Mouse (Mus musculus): ENCODE measurements around the gene Degs2. TPM values are rescaled to one million over a fixed set of nuclear protein-coding genes. Genes with fewer than 3 reads are reported as not detected.

Degs2 gene
- polyA plus RNA-seq, 2 experiments = 0.18 TPM; not detected in 1

- no peaks in the 10 kb centered on the region for H3K9me3 ChIP-seq (ENCODE audit: control insufficient read depth, low read length)
- ATAC-seq (ENCODE audit: insufficient read depth) (no peak), DNase-seq (ENCODE audit: low read depth in 3 of 3, low spot score in 3 of 3) (no peak)
- TF ChIP-seq CTCF (IDR thresholded peaks at IDR 0.05; ENCODE audit: low read depth) (no peak), EP300 (IDR thresholded peaks at IDR 0.05; ENCODE audit: low read depth) (no peak)
- no peaks in the 10 kb centered on the region for H3K27me3 ChIP-seq (ENCODE audit: control insufficient read depth, insufficient read depth, low read length)
- no peaks in the 10 kb centered on the region for H3K4me1 ChIP-seq (replicated peaks; ENCODE audit: control insufficient read depth in 2 of 2, insufficient read depth in 2 of 2, low read length in 1 of 2)
- no peak overlapping the region for H3K4me3 ChIP-seq (ENCODE audit: insufficient read depth in 1 of 2, low read depth in 2 of 2, low read length in 2 of 2)
- H3K27ac ChIP-seq = no peak overlapping the region
- no peaks in the 10 kb centered on the region for H3K36me3 ChIP-seq (replicated peaks; ENCODE audit: control insufficient read depth, insufficient read depth, low read depth)
- H3K4me2 ChIP-seq (ENCODE audit: low read depth) = no peak overlapping the region
- no peak overlapping the region for H3K9ac ChIP-seq (replicated peaks)
Observed at GRCm38 (mm10) chr12:108745990-108746389, 43.9 kb upstream of the Degs2 start.

GRCm38 (mm10) chr12:108742241-108742640 is 40.1 kb upstream of the Degs2 start:
- no peak overlapping the region for H3K9ac ChIP-seq (replicated peaks)
- H3K27ac ChIP-seq = no peak overlapping the region
- no peaks in the 10 kb centered on the region for H3K27me3 ChIP-seq (ENCODE audit: control insufficient read depth, insufficient read depth, low read length)
- no peaks in the 10 kb centered on the region for H3K4me1 ChIP-seq (replicated peaks; ENCODE audit: control insufficient read depth in 2 of 2, insufficient read depth in 2 of 2, low read length in 1 of 2)
- no peak overlapping the region for H3K4me3 ChIP-seq (ENCODE audit: insufficient read depth in 1 of 2, low read depth in 2 of 2, low read length in 2 of 2)
- DNase-seq (ENCODE audit: low read depth in 3 of 3, low spot score in 3 of 3) (no peak), ATAC-seq (ENCODE audit: insufficient read depth) (no peak)
- no peak for TF ChIP-seq CTCF (IDR thresholded peaks at IDR 0.05; ENCODE audit: low read depth)
- no peak for TF ChIP-seq EP300 (IDR thresholded peaks at IDR 0.05; ENCODE audit: low read depth)
- 64% methylated on average over 4 of the region's 4 CpGs for WGBS (ENCODE audit: insufficient replicate concordance)
- no peaks in the 10 kb centered on the region for H3K36me3 ChIP-seq (replicated peaks; ENCODE audit: control insufficient read depth, insufficient read depth, low read depth)
- H3K9me3 ChIP-seq (ENCODE audit: control insufficient read depth, low read length) = no peaks in the 10 kb centered on the region
- no peak overlapping the region for H3K4me2 ChIP-seq (ENCODE audit: low read depth)

- WGBS (ENCODE audit: insufficient replicate concordance) = 52% methylated on average over 2 of the region's 2 CpGs
- DNase-seq (ENCODE audit: low read depth in 3 of 3, low spot score in 3 of 3) (no peak), ATAC-seq (ENCODE audit: insufficient read depth) (no peak)
- no peaks in the 10 kb centered on the region for H3K9me3 ChIP-seq (ENCODE audit: control insufficient read depth, low read length)
- H3K27ac ChIP-seq = no peak overlapping the region
- no peaks in the 10 kb centered on the region for H3K27me3 ChIP-seq (ENCODE audit: control insufficient read depth, insufficient read depth, low read length)
- H3K36me3 ChIP-seq (replicated peaks; ENCODE audit: control insufficient read depth, insufficient read depth, low read depth) = no peaks in the 10 kb centered on the region
- H3K9ac ChIP-seq (replicated peaks) = no peak overlapping the region
- H3K4me2 ChIP-seq (ENCODE audit: low read depth) = no peak overlapping the region
- TF ChIP-seq EP300 (IDR thresholded peaks at IDR 0.05; ENCODE audit: low read depth) = no peak
- TF ChIP-seq CTCF (IDR thresholded peaks at IDR 0.05; ENCODE audit: low read depth) = no peak
- no peak overlapping the region for H3K4me3 ChIP-seq (ENCODE audit: insufficient read depth in 1 of 2, low read depth in 2 of 2, low read length in 2 of 2)
- no peaks in the 10 kb centered on the region for H3K4me1 ChIP-seq (replicated peaks; ENCODE audit: control insufficient read depth in 2 of 2, insufficient read depth in 2 of 2, low read length in 1 of 2)
Observed at GRCm38 (mm10) chr12:108741472-108741871, 39.4 kb upstream of the Degs2 start.

GRCm38 (mm10) chr12:108738745-108739144 is 36.6 kb upstream of the Degs2 start:
- Histone ChIP-seq H3K36me3 (replicated peaks; ENCODE audit: control insufficient read depth, insufficient read depth, low read depth) (no peaks in the 10 kb centered on the region), H3K9me3 (ENCODE audit: control insufficient read depth, low read length) (no peaks in the 10 kb centered on the region), H3K9ac (replicated peaks) (no peak overlapping the region), H3K27me3 (ENCODE audit: control insufficient read depth, insufficient read depth, low read length) (no peaks in the 10 kb centered on the region), H3K4me2 (ENCODE audit: low read depth) (no peak overlapping the region), H3K4me1 (replicated peaks; ENCODE audit: control insufficient read depth in 2 of 2, insufficient read depth in 2 of 2, low read length in 1 of 2) (no peaks in the 10 kb centered on the region), H3K4me3 (ENCODE audit: insufficient read depth in 1 of 2, low read depth in 2 of 2, low read length in 2 of 2) (no peak overlapping the region), H3K27ac (no peak overlapping the region)
- no peak for TF ChIP-seq EP300 (IDR thresholded peaks at IDR 0.05; ENCODE audit: low read depth)
- no peak for TF ChIP-seq CTCF (IDR thresholded peaks at IDR 0.05; ENCODE audit: low read depth)
- ATAC-seq (ENCODE audit: insufficient read depth) (no peak), DNase-seq (ENCODE audit: low read depth in 3 of 3, low spot score in 3 of 3) (no peak)
- 79% methylated on average over 12 of the region's 12 CpGs for WGBS (ENCODE audit: insufficient replicate concordance)

- no peak overlapping the region for H3K9ac ChIP-seq (replicated peaks)
- H3K4me2 ChIP-seq (ENCODE audit: low read depth) = no peak overlapping the region
- H3K36me3 ChIP-seq (replicated peaks; ENCODE audit: control insufficient read depth, insufficient read depth, low read depth) = no peaks in the 10 kb centered on the region
- no peak overlapping the region for H3K4me3 ChIP-seq (ENCODE audit: insufficient read depth in 1 of 2, low read depth in 2 of 2, low read length in 2 of 2)
- ATAC-seq (ENCODE audit: insufficient read depth) (no peak), DNase-seq (ENCODE audit: low read depth in 3 of 3, low spot score in 3 of 3) (no peak)
- TF ChIP-seq CTCF (IDR thresholded peaks at IDR 0.05; ENCODE audit: low read depth) = no peak
- no peak for TF ChIP-seq EP300 (IDR thresholded peaks at IDR 0.05; ENCODE audit: low read depth)
- 72% methylated on average over 7 of the region's 7 CpGs for WGBS (ENCODE audit: insufficient replicate concordance)
- no peaks in the 10 kb centered on the region for H3K9me3 ChIP-seq (ENCODE audit: control insufficient read depth, low read length)
- H3K27me3 ChIP-seq (ENCODE audit: control insufficient read depth, insufficient read depth, low read length) = no peaks in the 10 kb centered on the region
- no peaks in the 10 kb centered on the region for H3K4me1 ChIP-seq (replicated peaks; ENCODE audit: control insufficient read depth in 2 of 2, insufficient read depth in 2 of 2, low read length in 1 of 2)
- no peak overlapping the region for H3K27ac ChIP-seq
Observed at GRCm38 (mm10) chr12:108737838-108738237, 35.7 kb upstream of the Degs2 start.
